Mouse (Mus musculus) forebrain, embryonic 10.5 days (tissue): ENCODE results near the gene Tmem175. TPM values are rescaled to one million over a fixed set of nuclear protein-coding genes. Genes with fewer than 3 reads are reported as not detected.
"Not testable (repeated sequence)": the region's sequence is repeated elsewhere in the genome, so short reads cannot be mapped to it uniquely, and the experiment has no call there.

Experiments
- DNase-seq: peaks from one replicate; pipeline ENCODE4 v3.0.0-alpha.2; 2017; ENCODE audit warnings: low spot score; ENCODE audit errors: extremely low spot score
- H3K27ac ChIP-seq: fragments of 300-500 bp; sonication (generic); 2 replicates; pipeline ENCODE4 v1.5.1; 2016; ENCODE audit warnings: mild to moderate bottlenecking
- H3K27me3 ChIP-seq: fragments of 300-500 bp; sonication (generic); 2 replicates; pipeline ENCODE4 v1.6.1; 2016; ENCODE audit warnings: mild to moderate bottlenecking; ENCODE audit not compliant: poor library complexity, severe bottlenecking
- H3K36me3 ChIP-seq: fragments of 300-500 bp; sonication (generic); replicated peaks from 2 replicates; pipeline ENCODE4 v1.6.1; 2016; ENCODE audit warnings: mild to moderate bottlenecking, moderate library complexity
- H3K4me1 ChIP-seq: fragments of 300-500 bp; sonication (generic); 2 replicates; pipeline ENCODE4 v1.6.1; 2016
- H3K4me3 ChIP-seq: fragments of 300-500 bp; sonication (generic); 2 replicates; pipeline ENCODE4 v1.5.1; 2016; ENCODE audit warnings: mild to moderate bottlenecking, moderate library complexity
- H3K9me3 ChIP-seq: fragments of 300-500 bp; sonication (generic); 2 replicates; pipeline ENCODE4 v1.6.1; 2016; ENCODE audit warnings: mild to moderate bottlenecking, moderate library complexity
- WGBS: fragments of 180-500 bp; shearing (Covaris S2); methylation state at CpG from one replicate; pipeline ENCODE4 v1.1.7; 2016; 5-methylcytosine and 5-hydroxymethylcytosine counted together
- polyA plus RNA-seq: library from polyadenylated mRNA; unstranded; fragments of >200 nt; fragmentation: Nextera tagmentation; extraction: Ambion mirVana; gene quantifications from 2 replicates; pipeline ENCODE4 v1.2.1, GENCODE M21; 2016

The Tmem175 gene
- polyA plus RNA-seq, result 17.6 TPM in 2 replicates

GRCm38 (mm10) chr5:108629634-108630483 is at the start of gene Tmem175, which contains the start of gene Gak:
Gene Tmem175 (plus strand): TSS chr5:108629770.
Gene Gak (minus strand): TSS chr5:108629755.
- peak within 1 kb of the TSS; percentile 90 for H3K27ac ChIP-seq
- under 1% methylated on average over 58 of the region's 58 CpGs for WGBS
- no peaks in the 10 kb centered on the region for H3K9me3 ChIP-seq
- no peaks in the 10 kb centered on the region for H3K27me3 ChIP-seq
- H3K36me3 ChIP-seq, result no peaks in the 10 kb centered on the region; the same call in 1 of the 2 replicates
- peaks cover 24% of the 10 kb centered on the region for H3K4me1 ChIP-seq
- peak; percentile 92 for DNase-seq
- H3K4me3 ChIP-seq, result peak within 1 kb of the TSS; percentile 83

- H3K9me3 ChIP-seq, result no peaks in the 10 kb centered on the region
- no peak overlapping the region for H3K27ac ChIP-seq
- no peaks in the 10 kb centered on the region for H3K27me3 ChIP-seq
- H3K4me3 ChIP-seq, result no peak overlapping the region
- DNase-seq, result no peak
- 87% methylated on average over 3 of the region's 3 CpGs for WGBS
- H3K4me1 ChIP-seq, result no peaks in the 10 kb centered on the region
- peaks cover 96% of the 10 kb centered on the region for H3K36me3 ChIP-seq
These were observed 48.1 kb upstream of the Tmem175 start for GRCm38 (mm10) chr5:108581361-108581891.

GRCm38 (mm10) chr5:108599923-108600322 is 29.6 kb upstream of the Tmem175 start:
- Histone ChIP-seq H3K27ac (no peak overlapping the region), H3K36me3 (peaks cover 98% of the 10 kb centered on the region), H3K4me3 (no peak overlapping the region), H3K9me3 (no peaks in the 10 kb centered on the region), H3K27me3 (no peaks in the 10 kb centered on the region), H3K4me1 (no peaks in the 10 kb centered on the region)
- 82% methylated on average over 1 of the region's 1 CpGs for WGBS
- no peak for DNase-seq

- no peak overlapping the region for H3K4me3 ChIP-seq
- no peak overlapping the region for H3K27ac ChIP-seq
- DNase-seq, result no peak
- WGBS, result 96% methylated on average over 9 of the region's 9 CpGs
- no peaks in the 10 kb centered on the region for H3K27me3 ChIP-seq
- H3K9me3 ChIP-seq, result no peaks in the 10 kb centered on the region
- peaks cover 98% of the 10 kb centered on the region for H3K36me3 ChIP-seq
- no peaks in the 10 kb centered on the region for H3K4me1 ChIP-seq
These were observed 27.0 kb upstream of the Tmem175 start for GRCm38 (mm10) chr5:108602537-108602936.

GRCm38 (mm10) chr5:108610426-108610825 is 19.1 kb upstream of the Tmem175 start:
- 98% methylated on average over 1 of the region's 1 CpGs for whole genome bisulfite sequencing
- H3K9me3 ChIP-seq, result no peaks in the 10 kb centered on the region
- H3K27me3 ChIP-seq, result no peaks in the 10 kb centered on the region
- no peak overlapping the region for H3K4me3 ChIP-seq
- peaks cover 97% of the 10 kb centered on the region for H3K36me3 ChIP-seq
- no peak for DNase-seq
- no peak overlapping the region for H3K27ac ChIP-seq
- no peaks in the 10 kb centered on the region for H3K4me1 ChIP-seq

- H3K27ac ChIP-seq, result no peak overlapping the region
- H3K27me3 ChIP-seq, result no peaks in the 10 kb centered on the region
- H3K36me3 ChIP-seq, result peaks cover 75% of the 10 kb centered on the region
- no peaks in the 10 kb centered on the region for H3K4me1 ChIP-seq
- H3K4me3 ChIP-seq, result no peak overlapping the region
- 90% methylated on average over 2 of the region's 2 CpGs for WGBS
- DNase-seq, result no peak
- H3K9me3 ChIP-seq, result no peaks in the 10 kb centered on the region
These were observed 7.7 kb upstream of the Tmem175 start for GRCm38 (mm10) chr5:108621870-108622269.

GRCm38 (mm10) chr5:108626050-108626660 is 3.4 kb upstream of the Tmem175 start:
- no peak overlapping the region for H3K4me3 ChIP-seq
- H3K9me3 ChIP-seq, result no peaks in the 10 kb centered on the region
- no peak for DNase-seq
- H3K4me1 ChIP-seq, result peaks cover 24% of the 10 kb centered on the region
- H3K27ac ChIP-seq, result no peak overlapping the region
- WGBS, result 87% methylated on average over 4 of the region's 4 CpGs
- H3K36me3 ChIP-seq, result peaks cover 37% of the 10 kb centered on the region
- H3K27me3 ChIP-seq, result no peaks in the 10 kb centered on the region

- 3% methylated on average over 32 of the region's 32 CpGs for WGBS
- Histone ChIP-seq H3K36me3 (peaks cover 8% of the 10 kb centered on the region), H3K27me3 (no peaks in the 10 kb centered on the region), H3K27ac (peak overlapping the region; percentile 90), H3K4me3 (peak overlapping the region; percentile 83), H3K4me1 (peaks cover 24% of the 10 kb centered on the region), H3K9me3 (no peaks in the 10 kb centered on the region)
- no peak for DNase-seq
These were observed 508 bp upstream of the Tmem175 start for GRCm38 (mm10) chr5:108628891-108629633.

GRCm38 (mm10) chr5:108633676-108634075 is 4.1 kb downstream of the Tmem175 start:
- Histone ChIP-seq H3K36me3 (peaks cover 5% of the 10 kb centered on the region; the same call in 1 of the 2 replicates), H3K4me1 (peaks cover 13% of the 10 kb centered on the region), H3K27me3 (no peaks in the 10 kb centered on the region), H3K27ac (no peak overlapping the region), H3K4me3 (no peak overlapping the region), H3K9me3 (no peaks in the 10 kb centered on the region)
- WGBS, result 80% methylated on average over 4 of the region's 4 CpGs
- DNase-seq, result no peak

- H3K9me3 ChIP-seq, H3K4me3 ChIP-seq, H3K4me1 ChIP-seq, DNase-seq, H3K27ac ChIP-seq, H3K27me3 ChIP-seq, H3K36me3 ChIP-seq: not testable (repeated sequence)
- WGBS, result 75% methylated on average over 3 of the region's 3 CpGs
These were observed 4.5 kb downstream of the Tmem175 start for GRCm38 (mm10) chr5:108634088-108634487.

GRCm38 (mm10) chr5:108636172-108636571 is 6.6 kb downstream of the Tmem175 start:
- H3K27me3 ChIP-seq, result no peaks in the 10 kb centered on the region
- peaks cover 5% of the 10 kb centered on the region; the same call in 1 of the 2 replicates for H3K36me3 ChIP-seq
- H3K9me3 ChIP-seq, result no peaks in the 10 kb centered on the region
- WGBS, result 84% methylated on average over 4 of the region's 4 CpGs
- H3K4me1 ChIP-seq, result no peaks in the 10 kb centered on the region
- H3K27ac ChIP-seq, result no peak overlapping the region
- no peak overlapping the region for H3K4me3 ChIP-seq
- no peak for DNase-seq

- no peak for DNase-seq
- Histone ChIP-seq H3K27ac (no peak overlapping the region), H3K4me1 (no peaks in the 10 kb centered on the region), H3K9me3 (no peaks in the 10 kb centered on the region), H3K4me3 (no peak overlapping the region), H3K27me3 (no peaks in the 10 kb centered on the region), H3K36me3 (peaks cover 57% of the 10 kb centered on the region)
- WGBS, result 91% methylated on average over 2 of the region's 2 CpGs
These were observed 14.1 kb downstream of the Tmem175 start for GRCm38 (mm10) chr5:108643674-108644073.
